Mouse (Mus musculus) lung, postnatal 0 days (tissue): ENCODE data around the gene 2310034G01Rik.

ENCODE experiments used
- CTCF ChIP-seq: IDR thresholded peaks from 2 replicates; pipeline ENCODE4 v1.5.1; 2016; ENCODE audit warnings: antibody characterized with exemption, mild to moderate bottlenecking
- EP300 ChIP-seq: IDR thresholded peaks from 2 replicates; pipeline ENCODE4 v1.6.1; 2016; ENCODE audit warnings: antibody characterized with exemption, mild to moderate bottlenecking, control low read depth

DNA sequence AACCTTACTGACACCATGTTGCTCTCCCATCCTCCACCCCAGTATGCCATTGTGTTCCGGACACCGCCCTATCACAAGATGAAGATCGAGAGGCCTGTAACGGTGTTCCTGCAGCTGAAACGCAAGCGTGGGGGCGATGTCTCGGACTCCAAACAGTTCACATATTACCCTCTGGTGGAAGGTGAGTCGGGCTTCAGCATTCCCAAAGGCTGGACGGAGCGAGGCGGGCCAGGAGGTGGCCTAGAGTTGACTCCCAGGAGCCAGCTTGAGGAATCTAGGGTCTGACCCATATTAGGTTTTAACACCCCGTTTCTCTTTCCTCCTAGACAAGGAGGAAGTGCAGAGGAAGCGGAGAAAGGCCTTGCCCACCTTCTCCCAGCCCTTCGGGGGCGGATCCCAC lies 41.8 kb downstream of the 2310034G01Rik start:
- TF ChIP-seq EP300 (no peak), CTCF (no peak)
